Comparison of ENCODE assay signal across 19 mouse cellular contexts in genomic region chr1:90652553-90652952, GRCm38 (mm10). TPM values are rescaled to one million over a fixed set of nuclear protein-coding genes. Genes with fewer than 3 reads are reported as not detected.
DNase-seq lines count a peak whose midpoint lies in the region; ATAC-seq and TF ChIP-seq lines count a peak whose summit lies in the region.
"Had no signal": no experiment of that assay in that cellular context is flagged by ENCODE, and none has a peak within 500 bp of the region (broad histone marks: within the 10 kb centered on the region; RNA-seq: fewer than 3 reads in every experiment).

No protein-coding gene starts in this region.

- no peak overlapping the region for H3K4me3 ChIP-seq in intestine, embryonic 14.5 days (ENCODE audit: low read depth, low read length)
- H3K4me3 ChIP-seq in intestine, postnatal 0 days (ENCODE audit: low read depth, low read length), result no peak overlapping the region
- no peak overlapping the region for H3K4me3 ChIP-seq in embryonic facial prominence, embryonic 15.5 days (replicated peaks)
- no peak overlapping the region for H3K4me3 ChIP-seq in stomach, embryonic 15.5 days (replicated peaks)
- H3K4me3 ChIP-seq: erythroblast, embryonic 14.5 days; forebrain, embryonic 13.5 days; hindbrain, embryonic 12.5 days had no signal

- DNase-seq in adrenal gland, adult (ENCODE audit: inconsistent age in 2 of 2, low spot score in 1 of 2), result peak; percentile 38 to 60
- DNase-seq in adrenal gland, adult 8-10 months, result no peak
- DNase-seq in intestine, embryonic 14.5 days (ENCODE audit: low spot score), result no peak
- no peak for DNase-seq in right cerebral cortex, adult 18-20 months
- DNase-seq in kidney, adult 9 months, result no peak
- DNase-seq: cerebellum, adult 8-10 months; gastrocnemius, postnatal 25 days; left cerebral cortex, postnatal 4 days; lung, adult 18-20 months; lung, postnatal 36 days; thymus, postnatal 36 days had no signal

- no peak for ATAC-seq in intestine, embryonic 14.5 days (replicated peaks; ENCODE audit: low FRiP score, low TSS enrichment, low read depth)
- no peak for ATAC-seq in intestine, postnatal 0 days
- ATAC-seq in embryonic facial prominence, embryonic 15.5 days (ENCODE audit: insufficient number of reproducible peaks, low FRiP score, low TSS enrichment, low read depth), result no peak
- no peak for ATAC-seq in stomach, embryonic 15.5 days (ENCODE audit: insufficient read depth, low FRiP score, low read depth)
- ATAC-seq: forebrain, embryonic 13.5 days; inflammation-experienced regulatory T-cells, adult 6 months had no signal

- peak overlapping the region; percentile 82 for H3K27ac ChIP-seq in intestine, embryonic 14.5 days (ENCODE audit: low read depth)
- H3K27ac ChIP-seq in intestine, postnatal 0 days (ENCODE audit: low read depth, low read length), result no peak overlapping the region
- 0 out of 2 replicates have a peak overlapping the region, but pooled peaks have one; percentile 88 for H3K27ac ChIP-seq in embryonic facial prominence, embryonic 15.5 days (replicated peaks)
- H3K27ac ChIP-seq in stomach, embryonic 15.5 days, result 0 out of 2 replicates have a peak overlapping the region, but pooled peaks have one; percentile 91
- H3K27ac ChIP-seq: forebrain, embryonic 13.5 days; hindbrain, embryonic 12.5 days had no signal

- no peak for TF ChIP-seq CTCF in intestine, postnatal 0 days (IDR thresholded peaks at IDR 0.05; ENCODE audit: low read depth)

- WGBS in intestine, embryonic 14.5 days, result 88% methylated on average over 4 of the region's 4 CpGs
- 79% methylated on average over 4 of the region's 4 CpGs for WGBS in intestine, postnatal 0 days
- WGBS in embryonic facial prominence, embryonic 15.5 days, result 62% methylated on average over 4 of the region's 4 CpGs
- 74% methylated on average over 4 of the region's 4 CpGs for WGBS in stomach, embryonic 15.5 days

- H3K4me1 ChIP-seq in intestine, embryonic 14.5 days (replicated peaks; ENCODE audit: control insufficient read depth, insufficient read depth, low read length), result peaks cover 29% of the 10 kb centered on the region
- no peaks in the 10 kb centered on the region for H3K4me1 ChIP-seq in intestine, postnatal 0 days (replicated peaks; ENCODE audit: control insufficient read depth, insufficient read depth, low read length)
- peaks cover 50% of the 10 kb centered on the region for H3K4me1 ChIP-seq in embryonic facial prominence, embryonic 15.5 days
- H3K4me1 ChIP-seq in stomach, embryonic 15.5 days, result peaks cover 37% of the 10 kb centered on the region

- no peak overlapping the region for H3K9ac ChIP-seq in intestine, embryonic 14.5 days (ENCODE audit: low read length)
- H3K9ac ChIP-seq in intestine, postnatal 0 days (ENCODE audit: low read depth, low read length), result no peak overlapping the region
- no peak overlapping the region for H3K9ac ChIP-seq in embryonic facial prominence, embryonic 15.5 days
- H3K9ac ChIP-seq in stomach, embryonic 15.5 days, result no peak overlapping the region
- H3K9ac ChIP-seq: forebrain, embryonic 13.5 days; hindbrain, embryonic 12.5 days had no signal

- no peaks in the 10 kb centered on the region for H3K36me3 ChIP-seq in intestine, embryonic 14.5 days (ENCODE audit: control insufficient read depth, insufficient read depth, low read length)
- H3K36me3 ChIP-seq in intestine, postnatal 0 days (ENCODE audit: control insufficient read depth, insufficient read depth), result no peaks in the 10 kb centered on the region
- no peaks in the 10 kb centered on the region for H3K36me3 ChIP-seq in embryonic facial prominence, embryonic 15.5 days
- H3K36me3 ChIP-seq in stomach, embryonic 15.5 days, result no peaks in the 10 kb centered on the region
- H3K36me3 ChIP-seq: hindbrain, embryonic 12.5 days had no signal

- H3K27me3 ChIP-seq in intestine, embryonic 14.5 days (replicated peaks; ENCODE audit: control insufficient read depth, insufficient read depth, low read length), result no peaks in the 10 kb centered on the region
- no peaks in the 10 kb centered on the region for H3K27me3 ChIP-seq in intestine, postnatal 0 days (replicated peaks; ENCODE audit: control insufficient read depth, insufficient read depth, low read length)
- no peaks in the 10 kb centered on the region for H3K27me3 ChIP-seq in embryonic facial prominence, embryonic 15.5 days
- no peaks in the 10 kb centered on the region for H3K27me3 ChIP-seq in stomach, embryonic 15.5 days (replicated peaks)
- H3K27me3 ChIP-seq: hindbrain, embryonic 12.5 days had no signal

- no peak overlapping the region for H3K4me2 ChIP-seq in intestine, embryonic 14.5 days (ENCODE audit: low read length)
- no peak overlapping the region for H3K4me2 ChIP-seq in intestine, postnatal 0 days (replicated peaks; ENCODE audit: low read depth)
- H3K4me2 ChIP-seq in embryonic facial prominence, embryonic 15.5 days (replicated peaks), result no peak overlapping the region
- H3K4me2 ChIP-seq in stomach, embryonic 15.5 days, result no peak overlapping the region
- H3K4me2 ChIP-seq: forebrain, embryonic 13.5 days; hindbrain, embryonic 12.5 days; liver, embryonic 11.5 days had no signal

- no peaks in the 10 kb centered on the region for H3K9me3 ChIP-seq in intestine, embryonic 14.5 days (ENCODE audit: control insufficient read depth, low read length)
- no peaks in the 10 kb centered on the region for H3K9me3 ChIP-seq in intestine, postnatal 0 days (ENCODE audit: control insufficient read depth)
- no peaks in the 10 kb centered on the region for H3K9me3 ChIP-seq in embryonic facial prominence, embryonic 15.5 days (replicated peaks)
- H3K9me3 ChIP-seq in stomach, embryonic 15.5 days, result no peaks in the 10 kb centered on the region
- H3K9me3 ChIP-seq: forebrain, embryonic 13.5 days; hindbrain, embryonic 12.5 days had no signal

RNA-seq across cellular contexts. Expression of gene Cops8, which starts 49.8 kb away (rescaled TPM):
- total RNA-seq in adrenal gland, adult 8-10 months (2022), result 100 to 1,000 TPM in 1 of 4 experiments, 10 to 100 TPM in 3; 65.9 to 107 (median 91.5) TPM
- polyA plus RNA-seq in intestine, embryonic 14.5 days (2014; fragmentation: Nextera tagmentation; extraction: Ambion mirVana), result 136 and 151 TPM in 2 replicates
- polyA plus RNA-seq in intestine, postnatal 0 days (2015; fragmentation: Nextera tagmentation; extraction: Ambion mirVana), result 49.7 and 51.9 TPM in 2 replicates
- polyA plus RNA-seq in embryonic facial prominence, embryonic 15.5 days (2015; fragmentation: Nextera tagmentation; extraction: Ambion mirVana), result 126 and 137 TPM in 2 replicates
- polyA plus RNA-seq in stomach, embryonic 15.5 days (2015; fragmentation: Nextera tagmentation; extraction: Ambion mirVana), result 124 and 130 TPM in 2 replicates

Comparison
In these comparisons a context has a peak if more than half of its experiments do, and no peak if none do; other contexts are left out.
1. DNase-seq: peak in adrenal gland, adult (2 of 2); none in adrenal gland, adult 8-10 months (single experiment), intestine, embryonic 14.5 days (single experiment), right cerebral cortex, adult 18-20 months (single experiment) and kidney, adult 9 months (single experiment).